Mouse (Mus musculus) left cerebral cortex, adult 8-10 months (tissue): ENCODE results near the gene Pcbd2. TPM values are rescaled to one million over a fixed set of nuclear protein-coding genes. Genes with fewer than 3 reads are reported as not detected.

Source experiments
- DNase-seq, 2 experiments: peaks; one replicate each; pipeline ENCODE4 v3.0.0; 2022; ENCODE audit warnings: low spot score in 2 of 2
- total RNA-seq, 4 experiments: library from RNA; stranded (reverse); gene quantifications; 2 replicates each; pipeline ENCODE4 v1.2.4; 2022

The Pcbd2 gene
- total RNA-seq, 4 experiments from 2014 or later, result 28.6 to 32.2 (median 31.0) TPM

- no peak for DNase-seq
These were observed 99.0 kb downstream of the Pcbd2 start for GRCm38 (mm10) chr13:55826008-55826671.

Other genes starting within 250 kb of the Pcbd2 start
- gene Dbn1, start 239.3 kb upstream of the Pcbd2 start, total RNA-seq, result 100 to 1,000 TPM; 216 to 253 (median 234) TPM
- gene Pdlim7, start 213.7 kb upstream of the Pcbd2 start, total RNA-seq, result 10 to 100 TPM; 78.3 to 93.8 (median 85.9) TPM
- 1 to 10 TPM; 3.7 to 6.3 (median 5.2) TPM for gene Dok3, start 198.1 kb upstream of the Pcbd2 start, total RNA-seq
- gene Ddx41, start 190.7 kb upstream of the Pcbd2 start, total RNA-seq, result 10 to 100 TPM; 44.5 to 55.2 (median 48.2) TPM
- 10 to 100 TPM; 73.2 to 80.1 (median 73.8) TPM for gene Fam193b, start 156.2 kb upstream of the Pcbd2 start, total RNA-seq
- 100 to 1,000 TPM; 125 to 136 (median 132) TPM for gene Tmed9, start 153.6 kb upstream of the Pcbd2 start, total RNA-seq
- 10 to 100 TPM; 24.5 to 26.2 (median 25.5) TPM for gene B4galt7, start 127.5 kb upstream of the Pcbd2 start, total RNA-seq
- 10 to 100 TPM; 37.7 to 49.5 (median 43.4) TPM for gene Caml, start 104.4 kb upstream of the Pcbd2 start, total RNA-seq
- gene Ddx46, start 92.3 kb upstream of the Pcbd2 start, total RNA-seq, result 10 to 100 TPM; 39.6 to 48.5 (median 45.3) TPM
- gene B230219D22Rik, start 34.2 kb upstream of the Pcbd2 start, total RNA-seq, result 10 to 100 TPM; 65.8 to 72.3 (median 68.7) TPM
- 10 to 100 TPM; 68.2 to 79.0 (median 74.8) TPM for gene Txndc15, start 12.7 kb upstream of the Pcbd2 start, total RNA-seq
- gene Catsper3, start 57.2 kb downstream of the Pcbd2 start, total RNA-seq, result under 1 TPM in 3 of 4 experiments, not detected in 1; 0.48 to 0.63 (median 0.59) TPM
- not detected for gene Pitx1, start 108.8 kb downstream of the Pcbd2 start, total RNA-seq